Comparison of ENCODE assay signal across 21 mouse cellular contexts in the genomic region with DNA sequence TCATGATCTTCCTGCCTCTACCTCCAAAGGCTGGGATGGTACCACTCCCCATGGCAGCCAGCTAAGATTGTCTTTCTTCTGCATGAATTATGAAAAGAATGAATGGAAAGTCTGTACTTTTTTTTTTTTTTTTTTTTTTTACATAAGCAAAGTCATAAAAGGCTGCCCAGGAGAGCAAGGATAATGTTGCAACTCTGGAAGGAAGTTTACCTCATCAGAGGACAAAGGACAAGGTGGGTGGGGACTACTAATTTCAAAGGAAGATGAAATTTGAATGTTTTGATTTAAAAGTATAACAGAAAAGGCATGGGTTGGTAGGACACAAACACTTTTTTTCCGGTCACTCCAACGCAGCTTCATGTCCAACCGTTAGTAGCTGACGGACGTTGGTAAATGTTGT.
A peak's percentile ranks its signal among the peaks of the same experiment; 100 is the strongest.
DNase-seq lines count a peak whose midpoint lies in the region; ATAC-seq and TF ChIP-seq lines count a peak whose summit lies in the region.
"Had no signal": no experiment of that assay in that cellular context is flagged by ENCODE, and none has a peak within 500 bp of the region (broad histone marks: within the 10 kb centered on the region; RNA-seq: fewer than 3 reads in every experiment).

No protein-coding gene starts in this region.

- H3K79me2 ChIP-seq in heart, adult 2 months (replicated peaks; ENCODE audit: control insufficient read depth, insufficient read depth, low read length): no peaks in the 10 kb centered on the region

- 91% methylated on average over 5 of the region's 5 CpGs for WGBS in intestine, embryonic 15.5 days
- 94% methylated on average over 5 of the region's 5 CpGs for WGBS in intestine, embryonic 16.5 days
- WGBS in intestine, postnatal 0 days: 94% methylated on average over 5 of the region's 5 CpGs
- WGBS in midbrain, embryonic 13.5 days: 96% methylated on average over 5 of the region's 5 CpGs
- WGBS in heart, adult 2 months: 74% methylated on average over 5 of the region's 5 CpGs

- no peak overlapping the region for H3K4me3 ChIP-seq in intestine, embryonic 15.5 days (replicated peaks)
- H3K4me3 ChIP-seq in intestine, embryonic 16.5 days (ENCODE audit: low read length): no peak overlapping the region
- H3K4me3 ChIP-seq in intestine, postnatal 0 days (ENCODE audit: low read depth, low read length): no peak overlapping the region
- H3K4me3 ChIP-seq in midbrain, embryonic 13.5 days (replicated peaks): no peak overlapping the region
- no peak overlapping the region for H3K4me3 ChIP-seq in heart, adult 2 months

- intact Hi-C loops in heart, adult 2 months (cut with DNase I): no loop called here

- no peak for TF ChIP-seq EP300 in heart, adult 2 months (IDR thresholded peaks at IDR 0.05; ENCODE audit: insufficient read depth, low read depth, low read length)

- H3K4me1 ChIP-seq in intestine, embryonic 15.5 days (replicated peaks): 0 out of 2 replicates have a peak, but pooled peaks cover 3% of the 10 kb centered on the region
- no peaks in the 10 kb centered on the region for H3K4me1 ChIP-seq in intestine, embryonic 16.5 days (ENCODE audit: control insufficient read depth, insufficient read depth, low read length)
- no peaks in the 10 kb centered on the region for H3K4me1 ChIP-seq in intestine, postnatal 0 days (replicated peaks; ENCODE audit: control insufficient read depth, insufficient read depth, low read length)
- H3K4me1 ChIP-seq in midbrain, embryonic 13.5 days (replicated peaks): no peaks in the 10 kb centered on the region; the same call in 1 of the 2 replicates
- H3K4me1 ChIP-seq in heart, adult 2 months (ENCODE audit: control insufficient read depth, insufficient read depth, low read length): no peaks in the 10 kb centered on the region

- DNase-seq in heart, adult 2 months: no peak
- DNase-seq: adrenal gland, adult 2 months; adrenal gland, adult 8-10 months; adrenal gland, postnatal 10 days; adrenal gland, postnatal 14 days; adrenal gland, postnatal 25 days; adrenal gland, postnatal 36 days; B cell, adult 2 months; cerebellum, adult 11 months; cerebellum, adult 11-12 months; cerebellum, adult 18-20 months had no signal

- H3K9ac ChIP-seq in intestine, embryonic 15.5 days: no peak overlapping the region
- no peak overlapping the region for H3K9ac ChIP-seq in intestine, embryonic 16.5 days (ENCODE audit: low read depth, low read length)
- no peak overlapping the region for H3K9ac ChIP-seq in intestine, postnatal 0 days (ENCODE audit: low read depth, low read length)
- H3K9ac ChIP-seq in midbrain, embryonic 13.5 days (replicated peaks): no peak overlapping the region
- no peak overlapping the region for H3K9ac ChIP-seq in heart, adult 2 months (ENCODE audit: low read depth, low read length)

- no peaks in the 10 kb centered on the region for H3K27me3 ChIP-seq in intestine, embryonic 15.5 days (replicated peaks)
- no peaks in the 10 kb centered on the region for H3K27me3 ChIP-seq in intestine, embryonic 16.5 days (replicated peaks; ENCODE audit: control insufficient read depth, insufficient read depth, low read length)
- no peaks in the 10 kb centered on the region for H3K27me3 ChIP-seq in intestine, postnatal 0 days (replicated peaks; ENCODE audit: control insufficient read depth, insufficient read depth, low read length)
- H3K27me3 ChIP-seq in midbrain, embryonic 13.5 days: no peaks in the 10 kb centered on the region
- no peaks in the 10 kb centered on the region for H3K27me3 ChIP-seq in heart, adult 2 months (ENCODE audit: control insufficient read depth, insufficient read depth, low read length)
- H3K27me3 ChIP-seq: CH12.LX, Patski had no signal

- ATAC-seq in intestine, embryonic 15.5 days: peak; percentile 65; the same call in 1 of the 2 replicates
- ATAC-seq in intestine, embryonic 16.5 days: peak; percentile 82
- peak; percentile 64; the same call in 1 of the 2 replicates for ATAC-seq in intestine, postnatal 0 days
- no peak for ATAC-seq in midbrain, embryonic 13.5 days
- no peak for ATAC-seq in erythroid progenitor cell, adult 5-6 weeks (replicated peaks; ENCODE audit: low FRiP score, poor library complexity, severe bottlenecking)
- ATAC-seq: activated CD4-positive, CD25-positive, alpha-beta regulatory T cell, adult 4 months; CD4-positive, CD25-positive, alpha-beta regulatory T cell, adult 4 months; Patski had no signal

- no peak for TF ChIP-seq POLR2A in heart, adult 2 months (IDR thresholded peaks at IDR 0.05; ENCODE audit: insufficient read depth, low read depth, low read length)

- no peaks in the 10 kb centered on the region for H3K36me3 ChIP-seq in intestine, embryonic 15.5 days
- H3K36me3 ChIP-seq in intestine, embryonic 16.5 days (ENCODE audit: control insufficient read depth, insufficient read depth, low read length): peaks cover 3% of the 10 kb centered on the region; the same call in 1 of the 2 replicates
- no peaks in the 10 kb centered on the region; the same call in 1 of the 2 replicates for H3K36me3 ChIP-seq in intestine, postnatal 0 days (ENCODE audit: control insufficient read depth, insufficient read depth)
- H3K36me3 ChIP-seq in midbrain, embryonic 13.5 days: no peaks in the 10 kb centered on the region
- no peaks in the 10 kb centered on the region for H3K36me3 ChIP-seq in heart, adult 2 months (ENCODE audit: control insufficient read depth, insufficient read depth, low read length)
- H3K36me3 ChIP-seq: G1E had no signal

- no peaks in the 10 kb centered on the region for H3K9me3 ChIP-seq in intestine, embryonic 15.5 days
- H3K9me3 ChIP-seq in intestine, embryonic 16.5 days (ENCODE audit: control insufficient read depth, low read length): no peaks in the 10 kb centered on the region
- no peaks in the 10 kb centered on the region for H3K9me3 ChIP-seq in intestine, postnatal 0 days (ENCODE audit: control insufficient read depth)
- H3K9me3 ChIP-seq in midbrain, embryonic 13.5 days: no peaks in the 10 kb centered on the region

- no peak for TF ChIP-seq CTCF in intestine, postnatal 0 days (IDR thresholded peaks at IDR 0.05; ENCODE audit: low read depth)
- no peak for TF ChIP-seq CTCF in heart, adult 2 months (IDR thresholded peaks at IDR 0.05)

- H3K4me2 ChIP-seq in intestine, embryonic 15.5 days (replicated peaks): no peak overlapping the region
- H3K4me2 ChIP-seq in intestine, embryonic 16.5 days (ENCODE audit: low read depth, low read length): no peak overlapping the region
- H3K4me2 ChIP-seq in intestine, postnatal 0 days (replicated peaks; ENCODE audit: low read depth): no peak overlapping the region
- H3K4me2 ChIP-seq in midbrain, embryonic 13.5 days (replicated peaks): no peak overlapping the region

- H3K27ac ChIP-seq in intestine, embryonic 15.5 days: no peak overlapping the region
- H3K27ac ChIP-seq in intestine, embryonic 16.5 days (ENCODE audit: low read length): no peak overlapping the region
- H3K27ac ChIP-seq in intestine, postnatal 0 days (ENCODE audit: low read depth, low read length): no peak overlapping the region
- H3K27ac ChIP-seq in midbrain, embryonic 13.5 days: no peak overlapping the region
- no peak overlapping the region for H3K27ac ChIP-seq in heart, adult 2 months

Comparison
In these comparisons a context has a peak if more than half of its experiments do, and no peak if none do; other contexts are left out.
1. ATAC-seq: peak in intestine, embryonic 15.5 days (single experiment), intestine, embryonic 16.5 days (single experiment) and intestine, postnatal 0 days (single experiment); none in midbrain, embryonic 13.5 days (single experiment) and erythroid progenitor cell, adult 5-6 weeks (single experiment).